Mouse (Mus musculus): Measurements from ENCODE around the gene Pip5k1c. TPM values are rescaled to one million over a fixed set of nuclear protein-coding genes. Genes with fewer than 3 reads are reported as not detected.

The Pip5k1c gene
- total RNA-seq (2017) = 24.4 and 36.8 TPM in 2 replicates

DNA sequence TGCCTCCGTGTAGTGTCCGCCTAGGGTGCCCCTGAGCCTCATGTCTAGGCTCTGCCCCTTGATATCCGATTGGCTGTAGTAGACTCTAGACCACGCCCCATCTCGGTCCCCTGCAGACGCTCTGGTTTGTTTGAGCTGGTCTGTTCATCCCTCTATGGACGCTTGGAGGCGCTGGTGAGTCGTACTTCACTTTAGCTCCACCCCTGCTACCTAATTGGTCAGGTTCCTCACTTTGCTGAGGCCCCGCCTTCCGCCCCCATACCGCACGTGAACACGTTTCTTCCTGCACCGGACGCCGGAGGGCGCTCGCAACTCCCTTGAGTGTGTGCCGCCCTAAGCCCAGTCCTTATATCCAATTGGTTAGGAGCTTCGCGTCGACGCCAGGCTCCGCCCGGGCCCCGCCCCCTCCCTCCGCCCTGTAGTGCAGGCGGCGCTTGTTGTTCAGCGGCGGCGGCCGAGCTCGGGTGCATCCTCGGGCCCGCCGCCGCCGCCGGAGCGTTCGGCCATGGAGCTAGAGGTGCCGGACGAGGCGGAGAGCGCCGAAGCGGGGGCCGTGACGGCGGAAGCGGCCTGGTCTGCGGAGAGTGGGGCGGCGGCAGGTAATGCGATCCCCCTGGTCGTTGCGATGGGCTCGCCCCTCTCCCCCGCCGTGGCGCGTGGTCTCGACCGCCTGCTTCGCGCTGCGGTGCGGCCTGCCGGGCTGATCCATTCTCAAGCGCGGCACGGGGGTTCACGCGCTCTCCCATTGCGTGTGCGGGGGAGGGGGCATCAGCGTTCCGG lies at the start of gene Pip5k1c:
Pip5k1c (plus strand) TSS at position 410 of the 780 bp plus-strand sequence.
- peak; percentile 75 for ATAC-seq (replicated peaks; ENCODE audit: low read depth, poor library complexity, severe bottlenecking)

DNA sequence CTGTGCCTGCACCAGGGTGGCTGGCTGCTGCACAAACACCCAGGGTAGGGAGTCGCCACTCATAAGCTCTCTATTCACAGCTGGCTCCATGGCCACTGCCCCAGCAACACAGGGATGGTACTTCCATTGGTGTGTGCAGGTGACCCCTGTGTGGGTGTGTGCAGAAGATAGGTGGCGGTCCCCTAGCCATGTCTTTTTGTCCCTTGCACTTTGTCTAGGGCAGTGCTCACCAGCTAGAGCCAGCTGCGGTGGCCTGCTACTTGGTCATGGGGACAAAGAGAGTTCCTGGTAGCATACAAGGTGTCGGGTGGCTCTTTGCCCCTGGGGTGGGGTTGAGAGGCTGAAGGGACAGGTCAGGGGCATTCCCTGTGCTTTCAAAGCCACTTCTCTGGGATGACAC lies 48.6 kb upstream of the Pip5k1c start:
- 0 out of 2 replicates have a peak, but pooled peaks have one; percentile 11 for ATAC-seq (replicated peaks; ENCODE audit: low read depth, poor library complexity, severe bottlenecking)

DNA sequence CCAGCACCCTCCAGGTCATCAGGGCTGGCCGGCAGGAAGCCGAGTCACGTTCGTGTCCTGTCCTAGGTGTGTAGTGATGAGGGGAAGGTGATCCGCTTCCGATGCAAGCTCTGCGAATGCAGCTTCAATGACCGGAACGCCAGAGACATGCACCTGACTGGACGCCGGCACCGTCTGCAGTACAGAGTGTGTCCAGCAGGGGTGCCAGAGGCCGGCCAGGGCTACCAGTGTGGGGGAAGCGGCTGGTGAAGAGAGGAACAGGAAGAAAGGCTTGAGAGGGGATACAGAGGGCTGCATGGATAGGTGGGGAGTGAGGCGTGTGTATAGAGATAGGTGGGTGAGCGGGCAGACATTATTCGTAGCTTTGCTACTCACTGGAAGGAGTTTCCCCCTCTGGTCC lies 48.2 kb upstream of the Pip5k1c start:
- peak; percentile 95 for ATAC-seq (replicated peaks; ENCODE audit: low read depth, poor library complexity, severe bottlenecking)

DNA sequence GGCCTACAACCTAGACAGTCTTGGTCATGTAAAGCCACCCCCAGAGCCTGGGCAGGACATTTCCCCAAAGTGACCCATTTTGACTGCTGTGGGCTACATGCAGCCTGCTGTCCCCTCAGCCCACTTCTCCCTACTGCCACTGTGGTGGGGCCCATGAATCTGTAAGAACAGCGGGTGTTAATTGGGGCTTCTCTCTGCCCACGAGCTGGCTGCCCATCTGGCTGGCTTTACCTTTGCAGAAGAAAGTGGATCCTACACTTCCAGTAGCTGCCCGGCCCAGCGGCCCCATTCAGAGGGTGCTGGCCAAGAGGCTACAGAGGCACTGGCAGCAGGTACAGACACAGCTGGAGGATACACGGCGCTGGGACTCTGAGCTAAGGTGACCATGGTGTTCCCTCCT lies 47.6 kb upstream of the Pip5k1c start:
- ATAC-seq (replicated peaks; ENCODE audit: low read depth, poor library complexity, severe bottlenecking) = no peak

DNA sequence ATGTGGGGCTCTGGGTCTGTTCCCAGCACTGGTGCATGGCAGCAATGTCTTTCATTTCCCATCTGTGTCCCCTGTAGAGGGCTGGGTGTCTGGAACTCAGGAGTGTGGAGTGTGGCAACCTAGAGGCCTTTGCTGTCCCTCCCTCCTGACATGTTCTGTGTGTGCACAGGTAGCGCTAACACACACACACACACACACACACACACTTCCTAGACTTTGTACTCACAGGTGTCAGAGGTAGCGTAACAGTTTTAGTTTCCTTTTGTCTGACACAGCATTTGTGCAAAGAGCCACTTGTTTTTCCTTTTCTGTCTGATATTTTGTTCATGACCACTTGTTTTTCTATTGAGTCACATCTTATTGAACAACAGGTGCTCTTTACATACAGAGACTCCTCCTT lies 45.0 kb upstream of the Pip5k1c start:
- ATAC-seq (replicated peaks; ENCODE audit: low read depth, poor library complexity, severe bottlenecking) = no peak

DNA sequence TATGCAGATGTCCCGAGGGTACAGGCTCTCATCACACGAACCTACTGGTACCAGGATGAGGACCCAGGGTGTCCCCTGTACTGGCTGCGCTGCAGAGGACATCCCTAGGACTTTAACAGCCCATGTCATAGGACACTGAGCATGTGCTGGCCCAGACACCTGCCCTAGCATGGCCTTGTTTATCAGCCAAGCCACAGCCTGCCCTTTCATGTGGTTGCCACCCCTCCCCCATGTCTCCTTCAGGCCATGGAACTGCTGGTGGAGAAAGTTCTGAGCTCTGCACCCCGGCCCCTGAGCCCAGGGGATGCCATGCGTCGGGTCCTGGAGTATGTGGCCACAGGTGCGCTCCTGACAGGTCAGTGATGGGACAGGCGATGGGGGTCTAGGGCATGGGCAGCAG lies 43.3 kb upstream of the Pip5k1c start:
- ATAC-seq (replicated peaks; ENCODE audit: low read depth, poor library complexity, severe bottlenecking) = no peak

DNA sequence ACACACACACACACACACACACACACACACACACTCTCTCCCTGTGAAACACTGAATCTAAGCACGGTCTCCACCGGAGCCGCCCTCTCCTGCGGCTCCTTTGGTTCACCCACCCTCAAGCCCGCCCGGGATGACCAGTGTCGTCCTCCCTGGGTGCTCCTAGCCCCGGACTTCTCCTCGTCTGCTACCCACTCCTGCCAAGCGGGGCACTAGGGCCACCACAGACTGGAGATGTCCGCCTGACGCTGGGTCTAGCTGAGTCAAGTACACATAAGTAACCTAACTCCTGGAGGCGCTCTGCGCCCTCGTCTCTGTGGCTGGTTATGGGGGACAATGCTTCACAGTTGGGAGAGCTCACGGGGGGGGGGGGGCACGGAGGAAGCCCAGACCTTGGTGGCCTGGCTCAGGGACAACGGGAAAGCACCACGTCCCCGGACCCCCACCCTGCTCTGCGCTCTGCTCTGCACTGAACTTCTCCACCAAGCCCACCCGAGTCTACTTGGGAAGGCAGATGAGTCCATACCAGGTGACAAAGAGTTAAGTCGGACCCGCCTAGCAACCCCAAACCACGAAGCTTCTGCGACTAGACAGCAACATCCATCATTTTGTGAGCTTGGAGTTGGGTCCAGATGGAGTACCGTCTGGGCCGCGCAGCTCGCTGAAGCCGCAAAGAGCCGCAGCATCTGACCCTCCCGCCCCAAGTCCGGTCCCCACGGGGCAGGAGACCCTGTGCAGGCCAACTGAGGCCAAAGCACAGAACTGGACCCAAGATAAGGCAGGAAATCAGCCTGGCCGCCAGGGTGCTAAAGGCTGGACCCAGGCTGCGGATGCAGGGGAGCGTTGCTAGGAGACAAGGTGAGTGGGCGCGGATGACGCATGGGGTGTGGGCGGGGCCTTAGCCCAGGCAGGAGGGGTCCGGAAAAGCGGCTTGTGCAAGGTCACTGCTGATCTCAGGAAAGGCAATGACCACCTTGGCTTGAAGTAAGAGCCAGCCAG lies 40.0 kb upstream of the Pip5k1c start, which contains the start of gene Matk:
Matk (plus strand) TSS at position 512 of the 996 bp plus-strand sequence.
- peak; percentile 48 for ATAC-seq (replicated peaks; ENCODE audit: low read depth, poor library complexity, severe bottlenecking)

DNA sequence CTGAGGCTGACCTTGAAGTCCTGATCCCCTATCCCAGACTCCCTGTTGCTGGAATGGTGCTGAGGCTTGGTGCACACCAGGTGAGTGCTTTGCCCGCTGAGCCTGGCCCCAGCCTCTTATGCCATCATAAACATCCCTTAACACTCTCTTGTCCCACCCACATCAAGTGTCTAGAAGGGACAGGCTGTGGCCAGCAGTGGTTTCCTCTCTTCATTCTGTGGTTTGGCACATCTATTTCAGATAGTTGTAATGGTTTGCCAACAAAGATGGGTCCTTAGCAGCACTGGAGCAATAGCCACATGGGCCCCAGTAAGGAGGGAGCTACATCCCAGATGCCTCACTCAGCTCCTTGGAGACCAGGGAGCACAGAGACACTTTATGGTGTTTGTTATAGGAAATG lies 37.9 kb upstream of the Pip5k1c start:
- peak; percentile 64 for ATAC-seq (replicated peaks; ENCODE audit: low read depth, poor library complexity, severe bottlenecking)

DNA sequence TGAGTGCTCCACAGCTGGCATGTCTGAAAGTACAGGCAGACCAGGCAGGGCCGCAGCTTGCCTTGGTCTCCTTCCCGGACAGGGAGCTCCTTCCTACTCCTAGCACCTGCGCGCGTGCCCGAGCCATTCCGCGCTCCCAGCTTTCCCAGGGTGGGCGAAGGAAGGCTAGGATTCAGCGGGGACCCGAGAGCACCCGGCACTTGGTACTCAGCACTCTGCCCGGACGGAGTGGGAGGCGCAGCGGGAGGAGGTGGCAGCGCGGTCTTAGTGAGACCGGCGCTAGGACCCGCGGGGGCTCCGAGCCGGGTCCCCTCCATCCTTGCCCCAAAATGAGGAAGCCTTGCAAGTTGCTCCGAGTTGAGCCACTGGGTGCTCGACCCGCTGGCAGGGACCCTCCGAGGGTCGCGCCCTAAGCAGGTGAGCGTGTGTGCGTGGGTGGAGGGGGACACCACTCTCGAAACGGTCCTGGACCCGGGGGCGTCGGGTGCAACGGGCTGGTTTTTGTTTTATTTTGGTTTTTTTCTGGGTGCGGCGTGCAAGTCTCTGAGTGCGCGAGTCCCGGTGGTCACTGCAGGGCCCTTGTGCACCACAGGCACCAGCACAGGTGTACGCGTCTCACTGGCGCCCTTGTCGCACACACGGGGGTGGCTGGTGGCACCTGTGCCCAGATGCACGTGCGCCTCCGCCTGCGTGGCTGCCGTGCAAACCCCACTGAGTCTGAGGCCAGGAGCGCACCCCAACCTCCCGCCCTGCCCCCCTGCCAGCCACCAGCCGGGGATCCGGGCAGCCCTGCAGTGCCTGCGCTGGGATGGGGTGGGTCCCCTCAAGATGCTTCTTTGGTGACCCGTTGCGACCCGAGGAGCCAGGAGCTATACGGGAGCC lies 35.4 kb upstream of the Pip5k1c start:
- peak; percentile 53 for ATAC-seq (replicated peaks; ENCODE audit: low read depth, poor library complexity, severe bottlenecking)

DNA sequence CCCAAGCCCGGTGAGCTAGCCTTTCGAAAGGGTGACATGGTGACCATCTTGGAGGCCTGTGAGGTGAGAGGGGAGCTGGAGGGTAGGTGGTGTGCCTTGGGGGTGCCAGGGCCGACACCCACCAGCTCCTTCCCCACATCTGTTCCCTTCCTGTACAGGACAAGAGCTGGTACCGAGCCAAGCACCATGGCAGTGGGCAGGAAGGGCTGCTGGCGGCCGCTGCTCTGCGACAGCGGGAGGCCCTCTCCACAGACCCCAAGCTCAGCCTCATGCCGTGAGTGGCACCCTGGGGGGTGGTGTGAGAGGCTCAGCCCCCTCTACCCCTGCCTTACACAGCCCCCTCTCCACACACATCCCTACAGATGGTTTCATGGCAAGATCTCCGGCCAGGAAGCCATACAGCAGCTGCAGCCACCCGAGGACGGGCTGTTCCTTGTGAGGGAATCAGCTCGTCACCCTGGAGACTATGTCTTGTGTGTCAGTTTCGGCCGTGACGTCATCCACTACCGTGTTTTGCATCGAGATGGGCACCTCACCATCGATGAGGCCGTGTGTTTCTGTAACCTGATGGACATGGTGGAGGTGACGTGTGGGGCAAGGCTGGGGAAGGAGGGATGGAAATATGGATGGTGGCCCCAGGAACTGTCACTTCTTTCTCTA lies 33.4 kb upstream of the Pip5k1c start:
- ATAC-seq (replicated peaks; ENCODE audit: low read depth, poor library complexity, severe bottlenecking) = no peak

DNA sequence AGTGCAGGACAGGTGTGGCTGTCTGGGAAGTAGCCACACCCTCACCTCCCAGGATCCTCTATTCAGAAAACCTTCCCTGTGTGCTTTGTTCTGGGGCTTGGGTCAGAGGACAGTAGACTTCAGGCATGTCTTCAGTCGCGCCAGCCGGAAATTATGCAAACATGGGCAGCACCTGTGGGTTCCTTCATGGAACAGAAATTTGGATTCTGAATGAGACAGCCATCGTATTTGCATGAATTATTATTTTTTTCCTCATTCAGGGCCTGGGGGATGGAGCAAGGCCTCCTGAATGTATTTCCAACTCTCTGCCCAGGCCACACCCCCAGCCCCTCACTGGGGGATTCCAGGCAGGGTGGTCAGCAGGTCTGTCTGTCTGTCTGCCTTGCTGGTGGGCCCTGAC lies 31.7 kb upstream of the Pip5k1c start:
- no peak for ATAC-seq (replicated peaks; ENCODE audit: low read depth, poor library complexity, severe bottlenecking)

DNA sequence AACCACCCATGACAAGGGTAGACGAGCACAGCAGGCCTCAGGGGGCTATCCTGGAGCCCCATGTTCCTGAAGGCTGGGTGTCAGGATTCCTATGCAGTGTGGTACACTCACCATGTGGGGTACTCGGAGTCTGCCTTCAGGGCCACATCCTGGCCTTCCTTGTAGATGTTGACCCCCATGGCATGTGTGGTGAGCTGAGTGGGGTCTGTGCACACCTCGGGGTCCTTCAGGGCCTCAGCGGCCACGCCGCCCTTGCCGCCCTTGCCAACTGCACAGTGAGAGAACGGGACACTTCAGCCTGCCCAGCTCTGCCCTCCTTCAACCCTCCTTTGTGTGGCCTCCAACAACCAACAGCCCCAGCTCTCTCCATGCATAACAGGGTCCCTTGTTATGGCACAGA lies 27.2 kb upstream of the Pip5k1c start:
- ATAC-seq (replicated peaks; ENCODE audit: low read depth, poor library complexity, severe bottlenecking) = no peak

DNA sequence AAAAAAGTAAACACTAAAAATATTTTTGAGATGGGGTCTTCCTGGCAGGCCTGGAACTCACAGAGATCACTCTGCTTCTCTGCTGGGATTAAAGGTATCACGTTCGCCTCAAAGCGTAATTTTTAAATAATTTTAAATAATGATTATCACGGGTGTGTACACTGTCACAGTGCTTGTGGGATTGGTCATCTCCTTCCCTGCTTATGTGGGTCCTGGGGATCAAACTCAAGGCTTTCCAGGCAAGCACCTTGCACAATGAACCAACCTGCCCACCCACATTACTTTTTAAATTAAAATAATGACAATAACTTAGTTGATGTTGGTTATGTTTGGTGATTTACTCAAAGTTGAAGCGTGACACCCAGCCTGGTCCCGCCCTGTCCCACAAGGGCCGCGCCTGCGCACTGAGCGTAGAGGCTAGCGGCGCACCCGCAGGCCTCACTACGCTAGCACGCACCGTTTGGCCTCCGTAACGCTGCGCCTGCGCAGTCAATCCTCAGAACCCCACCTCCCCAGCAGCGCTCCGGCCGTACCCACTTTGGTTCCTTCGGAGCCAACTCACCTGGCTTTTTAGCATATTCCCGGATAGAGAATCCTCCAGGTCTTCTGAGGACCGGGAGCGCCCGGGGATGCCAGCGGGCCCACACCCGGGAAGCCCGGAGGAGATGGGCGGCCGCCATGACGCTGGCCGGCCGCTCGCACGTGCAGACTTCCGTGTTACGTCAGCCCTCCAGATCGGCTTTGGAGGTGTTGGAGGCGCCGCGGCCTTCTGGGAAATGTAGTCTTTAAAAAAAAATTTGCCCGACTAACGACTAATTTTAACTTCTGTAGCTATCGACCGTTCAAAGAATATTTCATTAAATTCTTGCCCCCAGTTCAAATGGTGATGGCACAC lies 26.3 kb upstream of the Pip5k1c start, which contains the start of the genes Mrpl54 and Apba3:
Mrpl54 (minus strand) TSS at position 724 of the 895 bp plus-strand sequence.
Apba3 (plus strand) TSS at position 750 of the 895 bp plus-strand sequence.
- peak; percentile 83 for ATAC-seq (replicated peaks; ENCODE audit: low read depth, poor library complexity, severe bottlenecking)

DNA sequence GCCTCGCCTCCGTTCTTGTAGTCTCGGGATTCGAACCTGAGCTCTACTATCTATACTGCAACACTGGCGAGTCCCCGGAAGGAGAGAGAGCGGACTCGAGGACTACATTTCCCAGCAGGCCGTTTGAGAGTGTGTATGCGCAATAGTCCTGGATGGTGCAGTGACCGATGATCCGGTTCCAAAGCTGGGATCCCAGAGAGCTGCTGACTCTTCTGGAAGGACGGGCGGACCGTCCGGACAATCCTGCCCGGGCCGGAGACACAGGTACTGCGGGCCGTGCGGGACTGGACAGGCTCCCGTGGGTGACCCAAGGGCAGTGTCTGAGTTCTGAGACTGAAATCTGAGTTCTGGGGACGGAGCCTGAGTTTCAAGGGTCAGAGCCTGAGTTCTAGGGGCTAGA lies 24.7 kb upstream of the Pip5k1c start:
- ATAC-seq (replicated peaks; ENCODE audit: low read depth, poor library complexity, severe bottlenecking) = peak; percentile 67

DNA sequence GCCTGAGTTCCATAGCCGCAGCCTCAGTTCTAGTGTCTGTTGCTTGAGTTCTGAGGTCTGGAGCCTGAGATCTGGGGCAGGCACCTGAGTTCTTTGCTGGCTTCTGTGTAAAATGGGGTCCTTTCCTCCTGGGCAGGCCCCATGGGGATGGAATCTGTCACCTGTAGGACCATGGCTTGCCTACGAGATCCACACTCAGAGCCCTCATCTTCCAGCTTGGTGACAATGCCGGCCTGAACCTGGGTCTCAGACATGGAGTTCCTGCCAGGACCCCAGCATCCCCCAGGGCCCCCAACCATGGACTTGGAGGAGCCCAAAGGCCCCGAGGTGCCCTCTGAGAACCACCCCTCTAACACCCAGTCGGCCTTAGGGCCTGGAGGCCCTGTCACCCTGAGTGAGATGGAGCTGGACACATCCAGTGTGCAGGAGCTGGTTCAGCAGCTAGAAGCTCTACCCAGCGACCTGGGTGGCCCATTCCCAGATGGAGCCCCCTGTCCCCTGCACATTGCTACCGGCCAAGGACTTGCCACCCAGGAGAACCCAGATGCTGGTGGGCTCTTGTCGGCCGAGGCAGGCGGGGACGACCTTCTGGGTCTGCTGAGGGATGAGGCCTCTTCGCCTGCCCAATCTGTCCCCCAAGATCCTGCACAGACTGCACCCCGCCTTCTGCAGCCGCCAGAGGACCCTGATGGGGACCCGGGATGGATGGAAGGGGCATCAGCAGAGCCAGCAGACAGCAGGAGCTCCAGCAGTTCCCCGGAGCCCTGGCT lies 23.9 kb upstream of the Pip5k1c start:
- no peak for ATAC-seq (replicated peaks; ENCODE audit: low read depth, poor library complexity, severe bottlenecking)

DNA sequence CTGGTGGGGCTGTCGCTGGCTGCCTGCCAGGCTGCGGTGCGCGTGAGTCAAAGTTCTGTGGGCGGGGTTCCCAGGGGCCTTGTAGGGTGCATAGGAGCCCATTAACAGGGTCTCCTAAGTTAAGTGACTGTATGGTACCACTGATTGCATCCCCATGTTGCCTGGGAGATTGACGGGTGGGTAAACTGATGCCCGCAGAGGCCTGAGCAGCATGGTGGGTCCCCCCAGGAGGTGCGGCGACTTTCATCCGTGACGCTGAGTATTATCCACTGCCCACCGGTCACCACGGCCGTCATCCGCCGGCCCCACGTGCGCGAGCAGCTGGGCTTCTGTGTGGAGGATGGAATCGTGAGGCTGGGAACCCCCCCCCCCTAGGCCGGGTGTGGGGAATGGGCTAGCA lies 20.4 kb upstream of the Pip5k1c start:
- ATAC-seq (replicated peaks; ENCODE audit: low read depth, poor library complexity, severe bottlenecking) = no peak

DNA sequence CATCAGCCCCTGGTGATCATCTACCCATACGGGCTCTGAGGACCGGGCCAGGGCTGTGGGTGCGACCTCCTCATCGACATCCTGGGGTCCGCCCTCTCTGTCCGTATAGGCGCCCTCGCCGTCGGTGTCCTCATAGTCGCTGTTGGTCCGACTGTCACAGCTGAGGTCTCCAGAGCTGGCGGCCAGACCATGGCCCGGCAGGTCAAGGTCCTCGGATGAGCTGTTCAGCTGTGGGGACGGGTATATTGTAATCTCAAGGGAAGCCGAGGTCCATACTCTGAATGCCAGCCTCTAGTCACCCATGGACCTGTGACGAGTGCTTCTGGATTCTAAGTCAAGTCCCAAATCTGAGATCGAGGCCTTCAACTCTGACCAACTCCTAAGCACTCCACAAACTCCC lies 18.9 kb upstream of the Pip5k1c start:
- no peak for ATAC-seq (replicated peaks; ENCODE audit: low read depth, poor library complexity, severe bottlenecking)

DNA sequence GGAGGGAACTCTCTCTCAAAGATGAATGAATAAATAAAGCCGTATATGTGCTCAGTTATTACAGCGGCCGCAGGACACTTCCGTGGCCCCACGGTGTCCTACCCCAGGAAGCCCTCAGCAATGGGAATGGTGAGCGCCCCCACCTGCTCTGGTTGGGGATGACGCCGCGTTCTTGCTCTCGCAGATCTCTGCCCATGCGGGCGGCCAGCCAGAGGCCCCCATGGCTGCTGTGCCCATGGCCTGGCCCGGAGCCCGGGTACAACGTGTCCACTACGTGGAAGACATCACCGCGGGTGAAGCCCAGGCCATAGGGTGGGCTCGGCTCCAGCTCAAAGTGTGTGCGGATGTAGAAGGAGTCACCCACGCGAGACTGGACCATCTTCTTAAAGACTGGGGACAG lies 15.1 kb upstream of the Pip5k1c start:
- ATAC-seq (replicated peaks; ENCODE audit: low read depth, poor library complexity, severe bottlenecking) = no peak
